Mouse (Mus musculus) mature B cell (primary cell): ENCODE results near the gene Ntf5.

Source experiments
- in situ Hi-C: fragments of 300-500 bp; cut with MboI; formaldehyde crosslinking; loops from 2 replicates; pipeline ENCODE4 v1.14.3; 2019

Gene Ntf5

GRCm38 (mm10) chr7:45403532-45404261, 9.8 kb upstream of the Ntf5 start:
- in situ Hi-C loops: no loop called here

- in situ Hi-C loops: no loop called here
These were observed 8.1 kb upstream of the Ntf5 start, which contains the start of gene Kcna7 for GRCm38 (mm10) chr7:45405091-45406075. Gene Kcna7 (plus strand): TSS chr7:45405653.

GRCm38 (mm10) chr7:45406157-45407156, 7.0 kb upstream of the Ntf5 start:
- in situ Hi-C loops: no loop called here

- in situ Hi-C loops: no loop called here
These were observed 5.7 kb upstream of the Ntf5 start for GRCm38 (mm10) chr7:45407836-45408235.

- in situ Hi-C loops: no loop called here
These were observed 5.1 kb upstream of the Ntf5 start for GRCm38 (mm10) chr7:45408351-45408750.

- in situ Hi-C loops: no loop called here
These were observed 4.5 kb upstream of the Ntf5 start for GRCm38 (mm10) chr7:45408949-45409348.

- in situ Hi-C loops: no loop called here
These were observed 3.9 kb upstream of the Ntf5 start for GRCm38 (mm10) chr7:45409497-45410163.

- in situ Hi-C loops: no loop called here
These were observed 1.1 kb upstream of the Ntf5 start for GRCm38 (mm10) chr7:45412421-45412820.

- in situ Hi-C loops: no loop called here
These were observed 607 bp downstream of the Ntf5 start for GRCm38 (mm10) chr7:45413864-45414739.

GRCm38 (mm10) chr7:45414740-45415224, 1.3 kb downstream of the Ntf5 start:
- in situ Hi-C loops: no loop called here

- in situ Hi-C loops: no loop called here
These were observed 2.1 kb downstream of the Ntf5 start for GRCm38 (mm10) chr7:45415636-45416035.

GRCm38 (mm10) chr7:45417962-45418492, 4.5 kb downstream of the Ntf5 start:
- in situ Hi-C loops: no loop called here

GRCm38 (mm10) chr7:45419859-45420614, 6.5 kb downstream of the Ntf5 start:
- in situ Hi-C loops: no loop called here

GRCm38 (mm10) chr7:45420615-45420919, 7.1 kb downstream of the Ntf5 start, which contains the start of gene Lhb:
Gene Lhb (plus strand): TSS chr7:45420820.
- in situ Hi-C loops: no loop called here

GRCm38 (mm10) chr7:45421194-45421593, 7.7 kb downstream of the Ntf5 start:
- in situ Hi-C loops: no loop called here

GRCm38 (mm10) chr7:45426556-45426955, 13.1 kb downstream of the Ntf5 start:
- in situ Hi-C loops: no loop called here

- in situ Hi-C loops: no loop called here
These were observed 20.3 kb downstream of the Ntf5 start for GRCm38 (mm10) chr7:45433835-45434202.

GRCm38 (mm10) chr7:45434203-45435015, 20.9 kb downstream of the Ntf5 start, which contains the start of gene Gys1:
Gene Gys1 (plus strand): TSS chr7:45434844.
- in situ Hi-C loops: no loop called here
